Mouse (Mus musculus): ENCODE measurements around the gene Zfp865.

The Zfp865 gene

DNA sequence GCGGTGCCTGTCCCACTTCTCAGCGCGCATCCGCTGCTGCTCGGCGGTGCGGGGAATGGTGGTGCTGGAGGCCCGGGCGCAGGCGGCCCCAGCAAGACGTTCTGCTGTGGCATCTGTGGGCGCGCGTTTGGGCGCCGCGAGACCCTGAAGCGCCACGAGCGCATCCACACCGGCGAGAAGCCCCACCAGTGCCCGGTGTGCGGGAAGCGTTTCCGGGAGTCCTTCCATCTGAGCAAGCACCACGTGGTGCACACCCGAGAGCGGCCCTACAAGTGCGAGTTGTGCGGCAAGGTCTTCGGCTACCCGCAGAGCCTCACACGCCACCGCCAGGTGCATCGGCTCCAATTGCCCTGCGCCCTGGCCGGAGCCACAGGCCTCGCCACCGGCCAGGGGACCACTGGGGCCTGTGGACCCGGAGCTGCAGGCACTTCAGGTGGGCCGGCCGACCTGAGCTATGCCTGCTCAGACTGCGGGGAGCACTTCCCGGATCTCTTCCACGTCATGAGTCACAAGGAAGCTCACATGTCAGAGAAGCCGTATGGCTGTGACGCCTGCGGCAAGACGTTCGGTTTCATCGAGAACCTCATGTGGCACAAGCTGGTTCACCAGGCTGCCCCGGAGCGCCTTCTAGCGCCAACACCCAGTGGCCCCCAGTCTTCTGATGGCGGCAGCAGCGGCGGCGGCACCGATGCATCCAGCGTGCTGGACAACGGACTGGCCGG, 10.5 kb downstream of the Zfp865 start:
- ChIA-PET CTCF (interaction anchor here in 3 of 4 experiments (0.5 to 1.8 kb wide), 8 partner anchors 15 to 645 kb away, joined by 3 to 7 read pairs (median 3); partner anchors contain the start of genes Zfp524 (in 2 of the 3), Fiz1 (in 1 of the 3) and Gm44973 (in 1 of the 3)), POLR2A (interaction anchor here (0.6 to 14.4 kb wide), 53 partner anchors 8 to 1386 kb away, joined by 3 to 280 read pairs (median 5); partner anchors contain the start of genes Fiz1 (in 3 of the 4), Gm44973 (in 3 of the 4), U2af2 (in 3 of the 4) and Zfp524 (in 3 of the 4))

DNA sequence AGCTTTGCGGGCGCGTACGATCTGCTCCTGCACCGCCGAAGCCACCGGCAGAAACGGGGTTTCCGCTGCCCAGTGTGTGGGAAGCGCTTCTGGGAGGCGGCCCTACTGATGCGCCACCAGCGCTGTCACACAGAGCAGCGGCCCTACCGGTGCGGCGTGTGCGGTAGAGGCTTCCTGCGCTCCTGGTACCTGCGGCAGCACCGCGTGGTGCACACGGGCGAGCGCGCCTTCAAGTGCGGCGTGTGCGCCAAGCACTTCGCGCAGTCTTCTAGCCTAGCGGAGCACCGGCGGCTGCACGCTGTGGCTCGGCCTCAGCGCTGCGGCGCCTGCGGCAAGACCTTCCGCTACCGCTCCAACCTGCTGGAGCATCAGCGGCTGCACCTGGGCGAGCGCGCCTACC, 11.3 kb downstream of the Zfp865 start:
- CTCF ChIA-PET: interaction anchor here (0.6 to 1.8 kb wide), 7 partner anchors 16 to 646 kb away, joined by 3 to 7 read pairs (median 4); partner anchors contain the start of genes Gm44973 (in 1 of the 4) and Zfp524 (in 1 of the 4)
- POLR2A ChIA-PET: interaction anchor here in 3 of 4 experiments (0.6 to 14.4 kb wide), 47 partner anchors 7 to 1386 kb away, joined by 3 to 280 read pairs (median 5); partner anchors contain the start of genes Fiz1 (in 3 of the 3), Gm44973 (in 3 of the 3), U2af2 (in 3 of the 3) and Zfp524 (in 3 of the 3)

DNA sequence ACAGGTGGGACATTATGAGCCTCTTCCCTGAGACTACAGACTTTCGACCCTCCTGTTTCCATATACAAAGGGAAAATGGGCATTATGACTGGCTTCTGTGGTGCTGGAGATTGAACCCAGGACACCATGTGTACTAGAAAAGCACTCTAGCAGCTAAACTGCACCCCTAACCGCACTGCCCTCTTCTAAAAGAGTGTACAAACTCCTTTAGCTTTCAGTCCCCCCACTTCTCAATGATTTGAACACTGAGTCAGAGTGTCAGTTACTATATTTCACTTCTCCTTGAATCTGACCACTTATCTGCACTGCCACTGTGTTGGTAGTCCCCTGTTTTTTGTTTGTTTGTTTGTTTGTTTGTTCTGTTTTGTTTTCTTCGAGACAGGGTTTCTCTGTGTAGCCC, 13.6 kb downstream of the Zfp865 start, which contains the start of gene 4632433K11Rik:
4632433K11Rik (plus strand) TSS at position 301 of the 400 bp plus-strand sequence.
- ChIA-PET POLR2A (interaction anchor here in 2 of 4 experiments (0.6 to 14.4 kb wide), 8 partner anchors 13 to 31 kb away, joined by 3 to 280 read pairs (median 4); partner anchors contain the start of genes Ccdc106 (in 2 of the 2), Fiz1 (in 2 of the 2), Gm44973 (in 2 of the 2) and Zfp524 (in 2 of the 2)), CTCF (interaction anchor here in 2 of 4 experiments (0.8 to 1.1 kb wide), 2 partner anchors 13 to 27 kb away, joined by 3 to 5 read pairs; no protein-coding TSS in a partner anchor)

DNA sequence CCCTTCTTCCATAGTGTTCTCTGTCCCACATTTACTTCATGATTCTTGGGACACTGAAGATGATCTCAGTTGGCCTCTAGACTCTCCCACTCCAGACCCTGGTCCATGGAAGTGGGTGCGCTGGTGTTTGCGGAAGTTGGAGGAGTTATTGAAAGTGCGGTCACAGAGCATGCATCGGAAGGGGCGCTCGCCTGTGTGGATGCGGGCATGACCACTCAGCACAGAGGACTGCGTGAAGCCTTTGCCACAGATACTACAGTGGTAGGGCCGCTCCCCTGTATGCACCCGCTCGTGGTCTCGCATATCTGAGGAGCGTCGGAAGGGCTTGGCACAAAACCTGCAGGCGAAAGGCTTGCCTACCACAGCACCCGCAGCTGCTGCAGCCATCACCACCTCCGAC, 15.5 kb downstream of the Zfp865 start:
- POLR2A ChIA-PET: interaction anchor here in 1 of 4 experiments (1.1 kb wide), 1 partner anchor 16 kb away, joined by 3 read pairs; the partner anchor contains the start of gene Zfp580

DNA sequence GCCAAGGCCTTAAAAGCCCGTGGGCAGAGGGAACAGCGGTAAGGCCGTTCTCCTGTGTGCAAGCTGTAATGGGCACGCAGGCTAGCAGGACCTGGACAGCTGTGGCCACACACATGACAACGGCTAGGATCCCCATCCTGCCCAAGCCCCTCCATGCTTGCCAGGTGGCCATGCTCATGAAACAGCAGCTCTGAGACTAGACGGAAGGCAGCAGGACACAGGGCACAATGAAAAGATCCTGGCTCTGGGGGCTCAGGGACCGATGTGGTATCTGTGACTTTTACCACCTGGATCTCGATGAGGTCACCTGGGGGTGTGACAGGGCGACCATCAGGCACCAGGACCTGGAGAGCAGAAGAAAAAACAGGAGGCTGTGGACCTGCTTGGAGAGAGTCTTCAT, 16.0 kb downstream of the Zfp865 start:
- POLR2A ChIA-PET: interaction anchor here in 2 of 4 experiments (0.6 to 1.1 kb wide), 2 partner anchors 15 to 336 kb away, joined by 3 read pairs; partner anchors contain the start of gene Zfp580 (in 1 of the 2)
- CTCF ChIA-PET: no interaction called here

More for the DNA sequence above, 15.5 kb downstream of the Zfp865 start:
- CTCF ChIA-PET: no interaction called here

DNA sequence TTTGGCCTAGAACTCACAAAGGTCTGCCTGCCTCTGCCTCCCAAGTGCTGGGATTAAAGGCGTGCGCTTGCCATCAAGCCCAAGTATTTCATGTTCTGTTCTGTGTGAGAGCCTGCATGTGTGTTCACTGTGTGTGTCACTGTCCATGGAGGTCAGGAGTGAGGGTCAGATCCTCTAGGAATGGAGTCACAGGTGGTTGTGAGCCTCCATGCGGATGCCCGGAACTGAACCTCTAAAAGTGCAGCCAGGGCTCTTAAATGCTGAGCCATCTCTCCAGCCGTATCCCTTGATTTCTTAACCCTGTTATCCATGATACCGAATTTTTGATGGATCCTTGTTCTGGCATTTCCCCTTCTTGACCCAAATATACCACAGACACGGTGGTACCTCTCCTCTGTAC, 16.9 kb downstream of the Zfp865 start:
- POLR2A ChIA-PET: interaction anchor here in 2 of 4 experiments (1.3 to 2.8 kb wide), 13 partner anchors 8 to 284 kb away, joined by 3 to 105 read pairs (median 13); partner anchors contain the start of genes Fiz1 (in 2 of the 2), Gm44973 (in 2 of the 2), Zfp524 (in 2 of the 2) and Ccdc106 (in 1 of the 2)

DNA sequence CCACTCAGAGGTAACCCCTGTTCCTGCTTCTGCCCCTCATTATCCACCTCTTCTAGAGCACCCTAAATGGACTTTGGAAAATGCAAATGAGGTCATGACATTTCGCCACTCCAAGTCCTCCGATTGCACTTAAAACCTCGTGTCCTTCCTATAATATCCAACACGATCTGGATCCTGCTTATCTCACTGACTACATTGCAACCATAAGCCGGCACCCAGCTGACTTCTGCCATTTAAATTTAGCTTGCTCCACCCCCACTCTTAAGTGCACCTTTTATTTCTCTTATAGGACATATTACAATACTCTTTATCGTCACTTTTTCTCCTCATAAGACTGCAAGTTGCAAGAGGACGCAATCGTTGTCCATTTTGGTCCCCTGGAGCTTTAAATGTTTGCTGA, 17.3 kb downstream of the Zfp865 start:
- ChIA-PET POLR2A (interaction anchor here (0.6 to 2.8 kb wide), 50 partner anchors 8 to 1345 kb away, joined by 3 to 105 read pairs (median 6); partner anchors contain the start of genes Fiz1 (in 3 of the 4), Gm44973 (in 3 of the 4), Rpl28 (in 3 of the 4) and Zfp524 (in 3 of the 4)), CTCF (interaction anchor here in 3 of 4 experiments (0.7 to 2.0 kb wide), 10 partner anchors 10 to 498 kb away, joined by 3 to 12 read pairs (median 3); partner anchors contain the start of genes Gm44973 (in 1 of the 3) and Zfp580 (in 1 of the 3))

More for the DNA sequence above, 16.9 kb downstream of the Zfp865 start:
- CTCF ChIA-PET: no interaction called here

DNA sequence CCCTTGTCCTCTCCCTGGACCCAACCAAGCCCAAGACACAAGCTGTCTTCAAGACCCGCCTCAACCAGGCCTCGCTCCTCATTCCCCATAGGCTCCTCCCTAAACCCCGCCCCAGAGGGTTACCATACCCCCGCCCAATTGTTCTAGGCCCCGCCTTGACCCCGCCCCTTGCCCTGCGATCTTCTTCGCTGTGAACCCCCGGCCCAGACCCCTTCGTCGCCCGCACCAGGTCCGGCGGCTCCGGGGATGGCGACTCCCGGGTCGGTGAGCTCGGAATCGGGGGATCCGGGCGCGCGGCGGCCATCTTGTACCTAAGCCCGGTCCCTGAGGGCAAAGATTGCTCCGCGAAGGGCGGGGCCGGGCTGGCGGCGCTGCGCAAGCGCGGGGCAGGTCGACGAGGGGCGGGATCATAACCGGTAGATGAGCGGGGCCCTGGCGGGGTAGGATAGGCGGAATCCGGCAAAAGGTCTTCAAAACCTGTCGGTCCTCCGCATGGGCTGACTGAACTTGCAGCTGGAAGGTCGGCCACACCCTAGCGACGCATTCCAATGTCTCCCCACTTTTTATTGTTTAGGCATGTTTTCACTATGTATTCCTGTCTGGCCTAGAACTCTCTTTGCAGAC, 18.0 kb downstream of the Zfp865 start, which contains the start of gene Zfp784:
Zfp784 (minus strand) TSS at position 338 of the 624 bp plus-strand sequence.
- CTCF ChIA-PET: interaction anchor here in 3 of 4 experiments (0.6 to 2.0 kb wide), 14 partner anchors 9 to 594 kb away, joined by 3 to 12 read pairs (median 3); partner anchors contain the start of genes Gm44973 (in 1 of the 3) and Zfp580 (in 1 of the 3)
- POLR2A ChIA-PET: interaction anchor here (0.6 to 2.8 kb wide), 65 partner anchors 7 to 1345 kb away, joined by 3 to 105 read pairs (median 5); partner anchors contain the start of genes Fiz1 (in 3 of the 4), Gm44973 (in 3 of the 4), Rpl28 (in 3 of the 4) and Zfp524 (in 3 of the 4)

DNA sequence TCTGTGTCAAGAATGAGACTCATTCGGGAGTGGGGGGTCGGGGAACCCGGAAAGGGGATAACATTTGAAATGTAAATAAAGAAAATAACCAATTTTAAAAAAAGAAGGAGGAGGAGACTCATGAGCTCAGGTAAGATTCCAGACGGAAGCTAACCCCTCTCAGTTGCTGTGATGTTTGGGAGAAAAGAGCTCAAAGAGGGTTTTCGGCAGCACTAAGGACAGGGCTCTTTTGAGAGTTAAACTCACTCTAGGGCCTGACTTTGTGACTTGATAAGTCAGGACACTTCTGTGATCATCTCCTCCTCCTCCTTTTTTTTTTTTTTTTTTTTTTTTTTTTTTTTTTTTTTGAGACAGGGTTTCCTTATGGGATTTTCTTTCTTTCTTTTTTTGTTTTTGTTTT, 18.8 kb downstream of the Zfp865 start:
- CTCF ChIA-PET: interaction anchor here in 3 of 4 experiments (0.6 to 2.0 kb wide), 8 partner anchors 9 to 499 kb away, joined by 3 to 12 read pairs (median 4); partner anchors contain the start of gene Gm44973 (in 1 of the 3)
- POLR2A ChIA-PET: interaction anchor here in 3 of 4 experiments (0.6 to 2.8 kb wide), 42 partner anchors 8 to 512 kb away, joined by 3 to 105 read pairs (median 6); partner anchors contain the start of genes Zfp580 (in 3 of the 3), Ccdc106 (in 2 of the 3), Fiz1 (in 2 of the 3) and Gm44973 (in 2 of the 3)

DNA sequence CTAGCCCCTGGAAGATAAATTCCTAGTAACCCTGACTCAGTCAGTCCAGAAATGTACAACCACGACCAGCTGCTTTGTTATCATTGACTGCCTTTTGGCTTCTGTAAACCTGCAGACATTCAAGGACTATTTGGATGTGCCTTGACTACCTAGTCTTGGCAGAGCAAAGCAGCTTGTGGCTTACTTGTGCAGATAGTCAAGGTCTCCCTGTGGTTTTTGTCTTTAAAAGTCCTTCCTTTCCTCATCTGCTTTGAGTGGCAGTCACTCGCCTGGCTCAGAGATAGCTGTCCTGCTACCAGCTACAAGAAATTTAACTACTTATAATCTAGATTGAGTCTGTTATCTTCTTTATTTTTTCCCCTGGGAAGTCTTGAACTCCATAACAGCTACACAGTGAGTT, 24.8 kb downstream of the Zfp865 start:
- ChIA-PET CTCF (no interaction called here), POLR2A (no interaction called here)

DNA sequence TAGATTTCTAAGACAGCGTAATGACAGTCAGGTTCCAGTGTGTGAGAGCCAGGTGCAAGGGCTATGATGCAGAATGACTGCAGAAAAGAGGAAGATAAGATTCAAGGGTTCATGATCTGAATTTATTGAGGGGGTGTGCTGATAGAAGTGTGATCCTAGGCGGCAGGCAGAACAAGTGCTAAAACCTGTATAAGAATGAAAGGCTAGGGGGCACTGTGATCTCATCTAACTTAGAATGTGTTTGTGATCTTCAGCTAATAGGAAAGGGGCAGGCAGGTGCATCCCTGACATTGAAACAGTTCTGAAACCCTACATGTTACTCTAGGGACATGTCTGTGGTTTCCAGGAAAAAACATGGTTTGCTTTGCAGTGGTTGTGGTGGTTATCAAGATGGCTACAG, 25.9 kb downstream of the Zfp865 start:
- POLR2A ChIA-PET: interaction anchor here in 1 of 4 experiments (1.0 to 2.2 kb wide), 6 partner anchors 8 to 233 kb away, joined by 3 to 11 read pairs (median 5); partner anchors contain the start of genes 4632433K11Rik, Fiz1, Gm44973 and Ube2s

DNA sequence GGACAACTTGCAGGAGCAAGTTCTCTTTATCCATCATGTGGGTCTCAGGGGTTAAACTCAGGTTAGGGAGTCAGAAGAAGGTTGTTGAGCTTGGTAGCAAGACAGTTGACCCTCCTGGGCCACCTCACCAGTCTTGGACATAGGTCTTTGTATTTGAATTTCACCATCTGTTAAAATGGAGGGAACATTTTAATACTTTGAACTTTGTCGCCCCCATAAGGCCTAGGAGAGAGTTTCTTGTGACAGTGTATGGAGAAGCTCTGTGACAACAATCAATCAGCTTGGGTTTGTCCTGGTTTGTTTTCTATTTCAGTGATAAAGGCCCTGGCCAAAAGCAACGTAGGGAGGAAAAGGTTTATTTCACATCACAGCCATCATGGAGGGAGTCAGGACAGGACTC, 27.1 kb downstream of the Zfp865 start:
- ChIA-PET CTCF (interaction anchor here (0.6 to 1.4 kb wide), 18 partner anchors 9 to 122 kb away, joined by 3 to 12 read pairs (median 4); partner anchors contain the start of genes Zfp784 (in 2 of the 4), 4632433K11Rik (in 1 of the 4), Fiz1 (in 1 of the 4) and Gm44973 (in 1 of the 4)), POLR2A (interaction anchor here in 3 of 4 experiments (0.6 to 2.2 kb wide), 11 partner anchors 8 to 135 kb away, joined by 3 to 11 read pairs (median 4); partner anchors contain the start of genes 4632433K11Rik (in 1 of the 3), Fiz1 (in 1 of the 3), Gm44973 (in 1 of the 3) and Zfp524 (in 1 of the 3))

More for the DNA sequence above, 25.9 kb downstream of the Zfp865 start:
- CTCF ChIA-PET: interaction anchor here in 2 of 4 experiments (0.7 to 1.4 kb wide), 6 partner anchors 15 to 1081 kb away, joined by 3 to 4 read pairs (median 3); partner anchors contain the start of genes Gm44973 (in 1 of the 2) and U2af2 (in 1 of the 2)

DNA sequence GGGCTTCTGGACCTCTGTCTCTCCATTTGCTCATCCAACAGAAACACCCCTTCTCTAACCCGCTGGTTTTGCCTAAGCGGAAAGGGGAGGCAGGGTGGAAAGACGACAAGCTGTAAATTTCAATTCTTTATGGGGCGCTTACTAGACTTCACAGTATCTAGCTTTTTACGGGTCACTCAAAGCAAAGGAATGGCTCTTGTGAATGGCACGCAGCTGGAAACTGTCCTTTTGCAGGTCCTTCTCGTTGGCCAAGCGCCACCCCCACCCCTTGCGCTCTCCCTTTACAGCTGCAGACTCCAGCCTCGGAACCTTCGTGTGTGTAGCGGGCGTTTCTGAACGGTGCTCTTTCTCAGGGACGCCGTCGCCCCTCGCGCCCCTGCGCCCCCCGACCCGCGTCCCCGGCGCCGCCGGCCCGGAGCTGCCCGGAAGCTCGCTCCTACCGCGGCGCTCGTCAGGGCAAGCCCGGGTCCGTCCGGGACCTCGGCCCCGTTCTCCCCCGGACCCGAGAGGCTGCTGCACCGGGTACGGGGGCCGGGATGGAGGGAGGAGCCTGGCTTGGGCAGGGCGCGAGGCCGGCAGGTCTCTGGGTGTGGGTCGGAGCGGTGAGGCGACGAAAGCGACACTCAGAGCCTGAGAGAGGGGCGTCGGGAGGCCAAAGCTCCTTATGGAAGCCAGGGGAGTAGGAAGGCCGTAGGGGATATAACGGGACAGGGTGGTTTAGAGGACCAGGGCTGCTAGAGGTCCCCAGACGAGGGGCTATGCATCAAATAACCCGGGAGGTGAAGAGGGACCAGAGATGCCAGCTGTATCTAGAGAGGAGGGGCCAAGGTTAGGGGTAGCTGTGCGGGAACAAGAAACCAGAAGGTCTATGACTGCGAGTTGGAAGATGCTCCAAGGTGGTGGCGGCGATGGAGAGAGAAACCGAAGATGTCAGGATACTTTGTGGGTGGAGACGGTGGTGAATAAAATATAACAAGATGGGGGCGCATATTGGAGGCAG, 31.3 kb downstream of the Zfp865 start, which contains the start of gene Zfp580:
Zfp580 (plus strand) TSS at position 346 of the 1,000 bp plus-strand sequence.
- ChIA-PET CTCF (interaction anchor here (0.6 to 3.8 kb wide), 11 partner anchors 10 to 573 kb away, joined by 3 to 33 read pairs (median 4); partner anchors contain the start of genes Sbk2 (in 1 of the 4), Ssc5d (in 1 of the 4) and U2af2 (in 1 of the 4)), POLR2A (interaction anchor here (0.5 to 8.5 kb wide), 42 partner anchors 9 to 1146 kb away, joined by 3 to 114 read pairs (median 5); partner anchors contain the start of genes Gm44973 (in 4 of the 4), U2af2 (in 4 of the 4), Ccdc106 (in 3 of the 4) and Fiz1 (in 3 of the 4))

DNA sequence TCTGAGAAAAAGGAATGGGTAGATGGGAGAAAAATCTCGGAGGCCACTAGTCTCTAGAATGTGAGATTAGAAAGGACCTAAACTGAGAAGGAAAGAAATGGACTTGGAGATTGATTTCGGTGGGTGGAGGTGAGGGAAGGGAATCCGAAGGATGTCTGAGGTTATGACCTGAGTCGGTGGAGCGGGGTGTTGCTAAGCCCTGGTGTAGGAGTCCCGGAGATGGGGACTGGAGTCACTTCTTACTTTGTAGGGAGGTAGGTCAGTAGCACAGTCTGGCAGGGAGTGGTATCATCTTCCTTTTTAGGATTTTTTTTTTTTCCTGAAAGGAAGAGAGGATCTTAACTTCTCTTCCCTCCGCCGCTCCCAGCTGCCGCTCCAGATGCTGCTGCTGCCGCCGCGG, 32.3 kb downstream of the Zfp865 start:
- POLR2A ChIA-PET: interaction anchor here (0.5 to 8.5 kb wide), 32 partner anchors 9 to 1145 kb away, joined by 3 to 114 read pairs (median 6); partner anchors contain the start of genes U2af2 (in 4 of the 4), Ccdc106 (in 3 of the 4), Fiz1 (in 3 of the 4) and Gm44973 (in 3 of the 4)

DNA sequence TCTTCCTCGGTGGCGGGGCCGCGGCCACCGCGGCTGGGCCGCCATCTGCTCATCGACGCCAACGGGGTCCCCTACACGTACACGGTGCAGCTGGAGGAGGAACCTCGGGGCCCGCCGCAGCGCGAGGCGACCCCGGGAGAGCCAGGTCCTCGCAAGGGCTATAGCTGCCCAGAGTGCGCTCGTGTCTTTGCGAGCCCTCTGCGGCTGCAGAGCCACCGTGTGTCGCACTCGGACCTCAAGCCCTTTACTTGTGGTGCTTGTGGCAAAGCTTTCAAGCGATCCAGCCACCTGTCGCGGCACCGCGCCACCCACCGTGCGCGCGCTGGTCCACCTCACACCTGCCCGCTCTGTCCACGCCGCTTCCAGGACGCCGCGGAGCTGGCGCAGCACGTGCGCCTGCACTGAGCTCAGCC, 32.8 kb downstream of the Zfp865 start:
- ChIA-PET POLR2A (interaction anchor here (0.9 to 8.5 kb wide), 25 partner anchors 8 to 300 kb away, joined by 3 to 114 read pairs (median 5); partner anchors contain the start of genes U2af2 (in 4 of the 4), Fiz1 (in 3 of the 4), Zfp524 (in 3 of the 4) and Gm44973 (in 2 of the 4)), CTCF (interaction anchor here in 2 of 4 experiments (0.7 to 3.8 kb wide), 4 partner anchors 8 to 130 kb away, joined by 3 to 33 read pairs (median 4); partner anchors contain the start of genes Fiz1 (in 1 of the 2), U2af2 (in 1 of the 2) and Zfp524 (in 1 of the 2))

More for the DNA sequence above, 32.3 kb downstream of the Zfp865 start:
- CTCF ChIA-PET: interaction anchor here in 1 of 4 experiments (0.6 to 3.8 kb wide), 4 partner anchors 9 to 632 kb away, joined by 3 to 33 read pairs (median 4); partner anchors contain the start of genes Sbk2 and U2af2

Measured in embryonic stem cell, embryonic (primary cell).